ENCODE assay signal across 8 mouse cellular contexts in genomic region chr10:24222911-24223310, GRCm38 (mm10). TPM values are rescaled to one million over a fixed set of nuclear protein-coding genes. Genes with fewer than 3 reads are reported as not detected.
DNase-seq lines count a peak whose midpoint lies in the region; ATAC-seq and TF ChIP-seq lines count a peak whose summit lies in the region.

No protein-coding gene starts in this region.

- DNase-seq in heart, adult 18-20 months, result no peak
- DNase-seq in hindbrain, embryonic 10.5 days (ENCODE audit: low spot score), result no peak
- DNase-seq in cerebellum, postnatal 25 days, result no peak

- no peak for TF ChIP-seq POLR2A in ES-Bruce4 (IDR thresholded peaks at IDR 0.05; ENCODE audit: insufficient read depth, low read length)

- H3K9me3 ChIP-seq in heart, embryonic 11.5 days (replicated peaks; ENCODE audit: control insufficient read depth, low read length), result no peaks in the 10 kb centered on the region
- H3K9me3 ChIP-seq in ES-Bruce4 (replicated peaks; ENCODE audit: control insufficient read depth, insufficient read depth, low read length, poor library complexity, severe bottlenecking), result no peaks in the 10 kb centered on the region
- no peaks in the 10 kb centered on the region for H3K9me3 ChIP-seq in hindbrain, embryonic 10.5 days
- no peaks in the 10 kb centered on the region for H3K9me3 ChIP-seq in liver, embryonic 16.5 days (replicated peaks; ENCODE audit: control insufficient read depth, low read length)

- peaks cover 33% of the 10 kb centered on the region for H3K27me3 ChIP-seq in heart, embryonic 11.5 days (ENCODE audit: control insufficient read depth, insufficient read depth, low read length)
- H3K27me3 ChIP-seq in ES-Bruce4 (ENCODE audit: control insufficient read depth, insufficient read depth, low read length, poor library complexity, severe bottlenecking), result 0 out of 2 replicates have a peak, but pooled peaks cover 3% of the 10 kb centered on the region
- H3K27me3 ChIP-seq in hindbrain, embryonic 10.5 days (ENCODE audit: insufficient read depth, poor library complexity, severe bottlenecking), result peaks cover 62% of the 10 kb centered on the region
- H3K27me3 ChIP-seq in liver, embryonic 16.5 days (ENCODE audit: control insufficient read depth, insufficient read depth, low read depth, low read length), result peaks cover 28% of the 10 kb centered on the region

- H3K36me3 ChIP-seq in heart, embryonic 11.5 days (ENCODE audit: control insufficient read depth, insufficient read depth, low read length), result no peaks in the 10 kb centered on the region
- H3K36me3 ChIP-seq in ES-Bruce4 (ENCODE audit: control insufficient read depth, insufficient read depth, low read length, poor library complexity, severe bottlenecking), result no peaks in the 10 kb centered on the region
- no peaks in the 10 kb centered on the region for H3K36me3 ChIP-seq in hindbrain, embryonic 10.5 days
- no peaks in the 10 kb centered on the region for H3K36me3 ChIP-seq in liver, embryonic 16.5 days (ENCODE audit: control insufficient read depth, insufficient read depth)

- H3K9ac ChIP-seq in heart, embryonic 11.5 days (ENCODE audit: low read depth, low read length), result peak overlapping the region; percentile 56
- no peak overlapping the region for H3K9ac ChIP-seq in ES-Bruce4 (ENCODE audit: low read depth, poor library complexity, severe bottlenecking)
- H3K9ac ChIP-seq in liver, embryonic 16.5 days (ENCODE audit: low read depth, low read length), result no peak overlapping the region

- TF ChIP-seq EP300 in ES-Bruce4 (IDR thresholded peaks at IDR 0.05; ENCODE audit: insufficient read depth, low read depth, low read length), result no peak

- TF ChIP-seq CTCF in ES-Bruce4 (IDR thresholded peaks at IDR 0.05; ENCODE audit: low read depth, low read length), result no peak

- peak overlapping the region; percentile 55 for H3K4me3 ChIP-seq in heart, embryonic 11.5 days (ENCODE audit: low read depth, low read length)
- peak overlapping the region; percentile 59 for H3K4me3 ChIP-seq in ES-Bruce4 (ENCODE audit: low read depth, low read length)
- H3K4me3 ChIP-seq in hindbrain, embryonic 10.5 days, result peak overlapping the region; percentile 65
- peak overlapping the region; percentile 41 for H3K4me3 ChIP-seq in liver, embryonic 16.5 days (ENCODE audit: low read depth, low read length)

- H3K4me1 ChIP-seq in heart, embryonic 11.5 days (ENCODE audit: control insufficient read depth, insufficient read depth, low read length), result no peaks in the 10 kb centered on the region
- H3K4me1 ChIP-seq in ES-Bruce4 (ENCODE audit: control insufficient read depth, insufficient read depth, low read length), result no peaks in the 10 kb centered on the region
- peaks cover 35% of the 10 kb centered on the region for H3K4me1 ChIP-seq in hindbrain, embryonic 10.5 days (replicated peaks)
- H3K4me1 ChIP-seq in liver, embryonic 16.5 days (ENCODE audit: control insufficient read depth, low read depth, low read length), result no peaks in the 10 kb centered on the region

- no peak overlapping the region for H3K27ac ChIP-seq in heart, embryonic 11.5 days (ENCODE audit: low read depth, low read length)
- H3K27ac ChIP-seq in ES-Bruce4 (ENCODE audit: insufficient read depth, low read length), result no peak overlapping the region
- H3K27ac ChIP-seq in hindbrain, embryonic 10.5 days, result peak overlapping the region; percentile 85; the same call in 1 of the 2 replicates
- no peak overlapping the region for H3K27ac ChIP-seq in liver, embryonic 16.5 days (ENCODE audit: low read length)

- peak overlapping the region; percentile 92 for H3K4me2 ChIP-seq in heart, embryonic 11.5 days
- peak overlapping the region; percentile 54 for H3K4me2 ChIP-seq in liver, embryonic 16.5 days (ENCODE audit: low read depth, low read length)

- WGBS in heart, embryonic 11.5 days (ENCODE audit: insufficient replicate concordance), result 16% methylated on average over 6 of the region's 6 CpGs
- WGBS in hindbrain, embryonic 10.5 days, result 15% methylated on average over 6 of the region's 6 CpGs
- 20% methylated on average over 6 of the region's 6 CpGs for WGBS in liver, embryonic 16.5 days (ENCODE audit: insufficient replicate concordance)

- ATAC-seq in heart, embryonic 11.5 days (replicated peaks; ENCODE audit: insufficient number of reproducible peaks, low FRiP score, low TSS enrichment), result no peak
- no peak for ATAC-seq in liver, embryonic 16.5 days (ENCODE audit: low read depth)
- ATAC-seq in granulocyte monocyte progenitor cell, adult 5-6 weeks (replicated peaks; ENCODE audit: poor library complexity, severe bottlenecking), result no peak
- no peak for ATAC-seq in CD4-positive, CD25-positive, alpha-beta regulatory T cell, adult 4 months

RNA-seq across cellular contexts. Expression of gene Moxd1, which starts 0.4 kb away (rescaled TPM):
- 3.7 and 5.8 TPM in 2 replicates for polyA plus RNA-seq in heart, embryonic 11.5 days (2014; fragmentation: Nextera tagmentation; extraction: Ambion mirVana)
- under 1 TPM; 0.41 to 0.52 TPM for total RNA-seq in heart, adult 18-20 months (2021)
- 8.8 and 8.9 TPM in 2 replicates for polyA plus RNA-seq in ES-Bruce4 (2011; ENCODE audit: insufficient read depth, insufficient read length, low read depth, missing spikeins)
- 22.0 and 22.4 TPM in 2 replicates for polyA plus RNA-seq in hindbrain, embryonic 10.5 days (2016; fragmentation: Nextera tagmentation; extraction: Ambion mirVana)
- 0.11 and 0.25 TPM in 2 replicates for polyA plus RNA-seq in liver, embryonic 16.5 days (2015; fragmentation: Nextera tagmentation; extraction: Ambion mirVana)
- total RNA-seq in granulocyte monocyte progenitor cell, adult 5-6 weeks (2014; fragmentation: Nextera tagmentation), result not detected in 2 replicates
- total RNA-seq in granulocyte monocyte progenitor cell, adult 5-6 weeks (2017), result not detected in 2 replicates
- polyA plus RNA-seq in CD4-positive, CD25-positive, alpha-beta regulatory T cell, adult 4 months (2017; shearing (Covaris generic)), result not detected
